Mouse (Mus musculus): ENCODE measurements around the gene Gm12184. TPM values are rescaled to one million over a fixed set of nuclear protein-coding genes. Genes with fewer than 3 reads are reported as not detected.

Gene Gm12184
- polyA plus RNA-seq, 1 experiment = 3.9 TPM

DNA sequence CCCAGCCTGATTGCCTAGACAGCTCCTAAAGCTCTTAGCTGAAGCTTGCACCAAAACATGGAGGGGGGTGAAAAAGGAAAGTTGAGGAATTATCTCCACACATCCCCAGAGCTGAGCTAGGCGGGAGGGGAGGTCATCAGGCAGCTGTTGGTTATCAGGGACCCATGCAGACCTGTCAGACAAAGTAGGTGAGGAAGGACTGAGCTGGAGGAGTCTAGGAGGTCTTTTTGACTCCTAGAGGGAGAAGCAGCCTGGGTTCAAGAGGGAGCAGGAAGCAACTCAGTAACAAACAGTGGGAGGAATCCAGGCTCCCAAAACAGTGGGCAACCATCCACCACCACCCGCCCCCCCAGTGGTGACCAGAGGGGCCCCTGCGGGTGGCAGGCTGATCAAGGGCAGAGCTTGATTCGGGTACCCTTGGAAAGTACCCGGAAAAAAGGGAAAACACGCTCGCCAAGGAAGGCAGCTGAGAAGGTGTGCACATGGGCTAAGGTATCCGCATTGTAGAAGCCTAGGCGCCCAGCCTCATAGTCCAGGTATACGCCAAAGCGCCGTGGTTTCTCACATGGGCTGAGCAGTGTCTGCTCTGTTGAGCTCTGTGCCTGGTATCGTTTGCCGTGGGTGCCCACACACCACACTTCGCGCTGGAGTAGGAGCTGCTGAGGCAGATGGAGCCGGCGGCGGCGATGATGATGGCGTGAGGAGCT, 19.4 kb downstream of the Gm12184 start:
- TF ChIP-seq CTCF (IDR thresholded peaks at IDR 0.05; ENCODE audit: extremely low read depth, insufficient read length, insufficient replicate concordance, low read depth, low read length) = no peak
- TF ChIP-seq POLR2A (IDR thresholded peaks at IDR 0.05; ENCODE audit: low read depth, low read length) = no peak
- Histone ChIP-seq H3K27me3 (ENCODE audit: control insufficient read depth, insufficient read depth, low read length) (no peaks in the 10 kb centered on the region), H3K4me3 (ENCODE audit: low read depth, low read length) (no peak overlapping the region), H3K36me3 (ENCODE audit: control insufficient read depth, insufficient read depth, low read length) (peaks cover 80% of the 10 kb centered on the region), H3K4me1 (ENCODE audit: control insufficient read depth, insufficient read depth, insufficient read length, low read length) (0 out of 2 replicates have a peak, but pooled peaks cover 2% of the 10 kb centered on the region), H3K27ac (ENCODE audit: insufficient read depth, low read depth, low read length) (no peak overlapping the region)
- WGBS = 66% methylated on average over 21 of the region's 21 CpGs

DNA sequence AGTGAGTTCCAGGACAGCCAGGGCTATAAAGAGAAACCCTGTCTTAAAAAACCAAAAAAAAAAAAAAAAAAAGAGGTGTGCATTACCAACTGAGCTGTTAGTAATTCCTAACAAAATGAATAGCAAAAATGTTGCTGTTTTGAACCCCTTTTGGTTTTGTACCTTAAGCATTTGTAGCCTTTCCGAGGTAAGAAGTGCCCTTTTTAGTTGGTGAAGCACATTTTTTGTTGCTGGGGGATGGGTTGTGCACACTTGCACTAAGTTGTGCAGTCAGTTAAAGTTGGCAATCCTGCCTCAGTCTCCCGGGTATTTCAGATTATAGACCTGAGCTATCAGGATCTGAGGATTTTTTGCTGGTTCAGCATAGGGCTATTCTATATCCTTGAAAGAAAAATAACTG, 21.5 kb downstream of the Gm12184 start:
- H3K27ac ChIP-seq (ENCODE audit: insufficient read depth, low read depth, low read length) = no peak overlapping the region
- peaks cover 5% of the 10 kb centered on the region; the same call in 1 of the 2 replicates for H3K4me1 ChIP-seq (ENCODE audit: control insufficient read depth, insufficient read depth, insufficient read length, low read length)
- H3K36me3 ChIP-seq (ENCODE audit: control insufficient read depth, insufficient read depth, low read length) = peaks cover 73% of the 10 kb centered on the region
- 65% methylated on average over 2 of the region's 2 CpGs for WGBS
- H3K27me3 ChIP-seq (ENCODE audit: control insufficient read depth, insufficient read depth, low read length) = no peaks in the 10 kb centered on the region
- no peak overlapping the region for H3K4me3 ChIP-seq (ENCODE audit: low read depth, low read length)
- TF ChIP-seq POLR2A (IDR thresholded peaks at IDR 0.05; ENCODE audit: low read depth, low read length) = no peak
- TF ChIP-seq CTCF (IDR thresholded peaks at IDR 0.05; ENCODE audit: extremely low read depth, insufficient read length, insufficient replicate concordance, low read depth, low read length) = no peak

DNA sequence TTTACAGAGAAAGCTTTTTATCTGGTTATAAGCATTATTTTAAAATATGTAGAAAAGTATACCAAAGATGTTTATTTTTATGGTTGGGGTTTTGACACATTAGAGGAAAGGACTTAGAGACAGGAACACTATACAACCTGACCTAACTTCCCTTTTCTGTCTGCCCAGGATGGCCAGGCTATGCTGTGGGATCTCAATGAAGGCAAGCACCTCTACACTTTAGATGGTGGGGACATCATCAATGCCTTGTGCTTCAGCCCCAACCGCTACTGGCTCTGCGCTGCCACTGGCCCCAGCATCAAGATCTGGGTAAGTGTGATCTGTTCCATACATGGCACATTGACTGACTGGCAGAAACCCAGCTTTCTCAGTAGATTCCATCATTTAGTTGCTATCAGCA, 22.5 kb downstream of the Gm12184 start:
- WGBS = 97% methylated on average over 2 of the region's 2 CpGs
- Histone ChIP-seq H3K27ac (ENCODE audit: insufficient read depth, low read depth, low read length) (no peak overlapping the region), H3K4me1 (ENCODE audit: control insufficient read depth, insufficient read depth, insufficient read length, low read length) (peaks cover 6% of the 10 kb centered on the region; the same call in 1 of the 2 replicates), H3K4me3 (ENCODE audit: low read depth, low read length) (no peak overlapping the region), H3K27me3 (ENCODE audit: control insufficient read depth, insufficient read depth, low read length) (no peaks in the 10 kb centered on the region), H3K36me3 (ENCODE audit: control insufficient read depth, insufficient read depth, low read length) (peaks cover 67% of the 10 kb centered on the region)
- no peak for TF ChIP-seq CTCF (IDR thresholded peaks at IDR 0.05; ENCODE audit: extremely low read depth, insufficient read length, insufficient replicate concordance, low read depth, low read length)
- no peak for TF ChIP-seq POLR2A (IDR thresholded peaks at IDR 0.05; ENCODE audit: low read depth, low read length)

DNA sequence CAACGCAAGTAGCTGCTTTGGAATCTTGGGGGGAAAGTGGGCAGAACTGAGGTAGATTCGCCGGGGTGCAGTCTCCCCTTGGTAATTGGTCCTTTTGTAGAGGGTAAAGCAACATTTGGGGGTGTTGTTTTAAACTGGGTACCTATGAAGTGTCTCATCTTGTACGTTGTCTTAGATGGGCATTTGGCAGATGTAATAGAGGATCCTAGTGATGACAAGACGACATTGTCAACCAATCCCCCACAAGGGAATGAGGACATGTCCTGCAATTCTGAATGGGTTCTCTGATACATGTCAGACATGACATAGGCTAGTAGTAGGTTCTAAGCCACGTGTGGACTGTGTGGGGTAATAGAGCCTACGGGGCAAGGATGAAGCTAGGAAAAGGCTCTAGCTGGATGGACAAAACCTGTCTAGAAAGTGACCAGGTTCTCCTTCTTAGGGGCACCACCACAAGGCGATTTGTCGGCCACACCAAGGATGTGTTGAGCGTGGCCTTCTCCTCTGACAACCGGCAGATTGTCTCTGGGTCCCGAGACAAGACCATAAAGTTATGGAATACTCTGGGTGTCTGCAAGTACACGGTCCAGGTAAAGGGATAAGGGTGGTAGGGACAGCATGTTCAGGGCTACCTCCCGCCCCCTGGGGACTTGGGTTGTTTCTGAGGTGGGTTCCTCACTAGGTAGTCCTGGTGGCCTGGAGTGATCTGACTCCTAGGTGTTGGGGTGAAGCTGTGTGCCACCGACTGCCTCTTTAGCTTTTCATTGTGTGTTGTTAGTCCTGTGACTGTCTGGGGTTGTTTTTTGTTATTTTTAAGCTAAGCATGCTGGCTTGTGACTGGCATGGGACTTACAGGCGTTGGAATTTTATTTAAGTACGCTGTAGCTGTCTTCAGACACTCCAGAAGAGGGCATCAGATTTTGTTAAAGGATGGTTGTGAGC, 24.4 kb downstream of the Gm12184 start:
- H3K27me3 ChIP-seq (ENCODE audit: control insufficient read depth, insufficient read depth, low read length) = no peaks in the 10 kb centered on the region
- TF ChIP-seq CTCF (IDR thresholded peaks at IDR 0.05; ENCODE audit: extremely low read depth, insufficient read length, insufficient replicate concordance, low read depth, low read length) (no peak), POLR2A (IDR thresholded peaks at IDR 0.05; ENCODE audit: low read depth, low read length) (no peak)
- H3K36me3 ChIP-seq (ENCODE audit: control insufficient read depth, insufficient read depth, low read length) = peaks cover 50% of the 10 kb centered on the region
- WGBS = 29% methylated on average over 17 of the region's 17 CpGs
- peaks cover 9% of the 10 kb centered on the region; the same call in 1 of the 2 replicates for H3K4me1 ChIP-seq (ENCODE audit: control insufficient read depth, insufficient read depth, insufficient read length, low read length)
- peak overlapping the region; percentile 48 for H3K4me3 ChIP-seq (ENCODE audit: low read depth, low read length)
- H3K27ac ChIP-seq (ENCODE audit: insufficient read depth, low read depth, low read length) = no peak overlapping the region

DNA sequence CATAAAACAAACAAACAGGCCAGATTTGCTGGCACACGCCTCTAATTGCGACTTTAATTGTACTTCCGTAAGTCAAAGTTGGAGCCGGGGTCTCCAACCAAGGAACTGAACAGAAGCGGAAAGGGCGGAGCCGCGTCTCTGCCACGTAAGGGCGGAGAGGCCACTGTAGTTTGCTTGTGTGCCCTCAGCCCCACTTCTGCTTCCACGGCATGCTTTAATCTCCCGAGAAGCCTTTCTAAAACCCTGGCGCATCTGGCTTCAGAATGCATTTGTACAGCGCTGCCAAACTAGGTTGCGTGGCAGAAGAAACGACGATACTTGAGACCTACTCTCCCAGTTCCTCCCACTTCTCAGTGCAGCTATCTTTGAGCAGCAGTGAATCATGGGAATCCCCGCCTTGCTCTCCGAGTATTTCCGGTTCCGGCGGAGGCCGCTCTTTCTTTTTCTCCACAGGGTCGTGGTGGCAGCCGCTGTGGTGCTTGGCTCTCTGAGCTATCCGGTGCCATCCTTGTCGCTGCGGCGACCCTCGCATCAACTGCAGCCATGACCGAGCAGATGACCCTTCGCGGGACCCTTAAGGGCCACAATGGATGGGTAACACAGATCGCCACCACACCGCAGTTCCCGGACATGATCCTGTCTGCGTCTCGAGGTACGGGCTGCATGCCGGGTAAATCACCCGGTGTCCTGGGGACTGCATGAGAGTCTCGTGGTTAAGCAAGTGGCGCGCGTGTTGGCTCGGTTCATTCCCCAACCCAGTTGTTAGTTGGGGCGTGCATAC, 26.3 kb downstream of the Gm12184 start, which contains the start of gene Rack1:
Gene Rack1, plus strand, starts transcription at position 412 of the 781 bp plus-strand sequence.
- WGBS = under 1% methylated on average over 47 of the region's 47 CpGs
- Histone ChIP-seq H3K4me3 (ENCODE audit: low read depth, low read length) (peak within 1 kb of the TSS; percentile 89), H3K27ac (ENCODE audit: insufficient read depth, low read depth, low read length) (peak within 1 kb of the TSS; percentile 98), H3K36me3 (ENCODE audit: control insufficient read depth, insufficient read depth, low read length) (peaks cover 33% of the 10 kb centered on the region), H3K4me1 (ENCODE audit: control insufficient read depth, insufficient read depth, insufficient read length, low read length) (peaks cover 9% of the 10 kb centered on the region; the same call in 1 of the 2 replicates), H3K27me3 (ENCODE audit: control insufficient read depth, insufficient read depth, low read length) (no peaks in the 10 kb centered on the region)
- peak; percentile 48; the same call in 1 of the 2 replicates for TF ChIP-seq POLR2A (IDR thresholded peaks at IDR 0.05; ENCODE audit: low read depth, low read length)
- TF ChIP-seq CTCF (IDR thresholded peaks at IDR 0.05; ENCODE audit: extremely low read depth, insufficient read length, insufficient replicate concordance, low read depth, low read length) = no peak

DNA sequence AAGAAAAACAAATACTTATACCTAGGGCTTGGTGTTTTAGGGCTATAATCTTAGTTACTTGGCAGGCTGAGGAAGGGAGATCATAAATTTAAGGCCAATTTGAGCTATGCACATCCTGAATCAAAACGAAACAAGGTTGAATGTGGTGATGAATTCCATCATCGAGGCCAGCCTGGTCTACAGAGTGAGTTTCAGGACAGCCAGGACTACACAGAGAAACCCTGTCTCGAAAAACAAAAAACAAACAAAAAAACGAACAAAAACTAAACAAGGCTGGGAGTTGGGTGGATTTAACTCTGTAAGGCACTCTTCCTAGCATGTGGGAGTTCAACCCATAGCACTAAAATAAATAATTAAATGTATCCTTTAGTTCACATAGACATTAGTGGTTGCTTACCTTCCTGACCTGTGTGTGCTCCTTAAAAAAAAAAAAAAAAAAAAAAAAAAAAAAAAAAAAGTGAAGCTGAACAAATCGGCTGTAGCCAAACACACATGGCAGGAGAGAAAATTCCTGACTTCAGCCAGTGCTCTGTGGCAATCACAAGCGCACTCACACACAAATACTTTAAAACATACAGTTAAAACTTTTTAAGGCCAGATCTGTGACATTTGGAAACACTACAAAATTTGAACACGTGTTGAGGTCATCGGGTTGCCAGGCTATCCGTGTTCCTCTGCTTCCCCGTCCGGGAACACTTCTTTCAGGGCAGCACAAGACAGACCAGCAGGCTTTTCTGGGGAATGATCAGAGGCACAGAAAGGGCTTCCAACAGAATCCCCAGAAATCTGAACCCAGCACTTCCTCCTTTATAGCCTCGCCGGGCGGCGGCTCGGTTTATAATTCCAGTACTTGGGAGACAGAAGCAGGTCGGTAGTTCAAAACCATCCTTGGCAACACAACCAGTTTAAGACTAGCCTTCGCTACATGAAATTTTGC, 27.2 kb downstream of the Gm12184 start:
- H3K4me3 ChIP-seq (ENCODE audit: low read depth, low read length) = peak overlapping the region; percentile 89
- H3K36me3 ChIP-seq (ENCODE audit: control insufficient read depth, insufficient read depth, low read length) = peaks cover 28% of the 10 kb centered on the region
- H3K27me3 ChIP-seq (ENCODE audit: control insufficient read depth, insufficient read depth, low read length) = no peaks in the 10 kb centered on the region
- WGBS = 2% methylated on average over 18 of the region's 18 CpGs
- TF ChIP-seq POLR2A (IDR thresholded peaks at IDR 0.05; ENCODE audit: low read depth, low read length) = no peak
- no peak for TF ChIP-seq CTCF (IDR thresholded peaks at IDR 0.05; ENCODE audit: extremely low read depth, insufficient read length, insufficient replicate concordance, low read depth, low read length)
- peak overlapping the region; percentile 98 for H3K27ac ChIP-seq (ENCODE audit: insufficient read depth, low read depth, low read length)
- peaks cover 9% of the 10 kb centered on the region; the same call in 1 of the 2 replicates for H3K4me1 ChIP-seq (ENCODE audit: control insufficient read depth, insufficient read depth, insufficient read length, low read length)

Data from small intestine, adult 2 months (tissue).